ENCODE assay signal across 30 mouse cellular contexts in genomic region chr2:79901841-79902510, GRCm38 (mm10).
A peak's percentile ranks its signal among the peaks of the same experiment; 100 is the strongest.
DNase-seq lines count a peak whose midpoint lies in the region; ATAC-seq and TF ChIP-seq lines count a peak whose summit lies in the region.
"Had no signal": no experiment of that assay in that cellular context is flagged by ENCODE, and none has a peak within 500 bp of the region (broad histone marks: within the 10 kb centered on the region; RNA-seq: fewer than 3 reads in every experiment).

No protein-coding gene starts in this region.

- no peak for TF ChIP-seq POLR2A in MEL (IDR thresholded peaks at IDR 0.05; ENCODE audit: control insufficient read depth in 1 of 2, insufficient read depth in 1 of 2, low read depth in 1 of 2, low read length in 2 of 2, poor library complexity in 1 of 2)
- TF ChIP-seq POLR2A in cerebellum, adult 2 months (IDR thresholded peaks at IDR 0.05; ENCODE audit: borderline replicate concordance, insufficient read depth, low read length): no peak

- peak; percentile 52 for DNase-seq in MEL (ENCODE audit: low read depth, low spot score)
- DNase-seq in c-Kit-positive CD71-positive TER-119-negative erythroid progenitor cells, embryonic 14.5 days (ENCODE audit: low read depth): peak; percentile 22
- peak; percentile 4 for DNase-seq in liver, embryonic 13.5 days
- no peak for DNase-seq in left cerebral cortex, adult 18-20 months (ENCODE audit: low spot score in 2 of 2)
- DNase-seq in cerebellum, adult 2 months: no peak
- no peak for DNase-seq in adrenal gland, postnatal 25 days
- DNase-seq in heart, postnatal 36 days: no peak
- DNase-seq: adrenal gland, postnatal 10 days; cerebellum, adult 8-10 months; cerebellum, postnatal 25 days; heart, adult 2 months; kidney, adult 9 months; kidney, postnatal 14 days; lung, adult 18-20 months; lung, postnatal 4 days; right cerebral cortex, postnatal 4 days; thymus, adult 2 months; thymus, postnatal 4 days had no signal

- no peak for TF ChIP-seq CTCF in MEL (IDR thresholded peaks at IDR 0.05 in 2 of 3, conservative IDR thresholded peaks at IDR 0.05 in 1 of 3; ENCODE audit: control insufficient read depth in 1 of 3, insufficient read depth in 1 of 3, low read depth in 2 of 3, low read length in 3 of 3, poor library complexity in 1 of 3, severe bottlenecking in 1 of 3)
- no peak for TF ChIP-seq CTCF in cerebellum, adult 2 months (IDR thresholded peaks at IDR 0.05; ENCODE audit: borderline replicate concordance, insufficient read depth, low read depth, low read length)

- peaks cover 2 to 7% of the 10 kb centered on the region in 2 experiments; a peak in 1 of 4 replicates for H3K4me1 ChIP-seq in MEL (ENCODE audit: control insufficient read depth in 1 of 2, insufficient read depth in 2 of 2, low read length in 2 of 2)
- peaks cover 8% of the 10 kb centered on the region for H3K4me1 ChIP-seq in liver, embryonic 13.5 days (replicated peaks)
- H3K4me1 ChIP-seq in cerebellum, adult 2 months (ENCODE audit: control insufficient read depth, insufficient read depth, low read length): no peaks in the 10 kb centered on the region
- H3K4me1 ChIP-seq: limb, embryonic 12.5 days; midbrain, embryonic 10.5 days; midbrain, embryonic 15.5 days; neural tube, embryonic 12.5 days had no signal

- peak; percentile 90 for ATAC-seq in liver, embryonic 13.5 days (ENCODE audit: low read depth)
- ATAC-seq in megakaryocyte, adult 5-6 weeks (ENCODE audit: poor library complexity, severe bottlenecking): 0 out of 2 replicates have a peak, but pooled peaks have one; percentile 24
- ATAC-seq: CD4-positive, CD25-positive, alpha-beta regulatory T cell, adult 4 months; forebrain, embryonic 14.5 days; intestine, postnatal 0 days; lung, postnatal 0 days; midbrain, embryonic 15.5 days had no signal

- TF ChIP-seq RAD21 in MEL (IDR thresholded peaks at IDR 0.05; ENCODE audit: low read depth, low read length): no peak

- H3K4me3 ChIP-seq in MEL (ENCODE audit: control insufficient read depth in 1 of 2, insufficient read depth in 1 of 2, low read depth in 2 of 2, low read length in 2 of 2): no peak overlapping the region
- H3K4me3 ChIP-seq in liver, embryonic 13.5 days (replicated peaks): no peak overlapping the region
- H3K4me3 ChIP-seq in cerebellum, adult 2 months (replicated peaks; ENCODE audit: insufficient read depth, low read depth, low read length): no peak overlapping the region
- H3K4me3 ChIP-seq: heart, adult 2 months; heart, embryonic 12.5 days; limb, embryonic 12.5 days; midbrain, embryonic 10.5 days; midbrain, embryonic 15.5 days; neural tube, embryonic 12.5 days had no signal

- WGBS in liver, embryonic 13.5 days (ENCODE audit: insufficient replicate concordance): 42% methylated on average over 2 of the region's 2 CpGs
- WGBS in cerebellum, adult 2 months: 89% methylated on average over 2 of the region's 2 CpGs

- intact Hi-C loops in heart, postnatal 36 days (cut with DNase I): no loop called here

- no peak overlapping the region for H3K27ac ChIP-seq in MEL (ENCODE audit: control insufficient read depth, low read depth, low read length)
- H3K27ac ChIP-seq in liver, embryonic 13.5 days: no peak overlapping the region
- no peak overlapping the region for H3K27ac ChIP-seq in cerebellum, adult 2 months (ENCODE audit: insufficient read depth, low read length)
- H3K27ac ChIP-seq: heart, adult 2 months; hindbrain, embryonic 14.5 days; limb, embryonic 12.5 days; midbrain, embryonic 10.5 days; midbrain, embryonic 15.5 days; neural tube, embryonic 12.5 days; stomach, postnatal 0 days had no signal

- no peak overlapping the region for H3K4me2 ChIP-seq in liver, embryonic 13.5 days
- H3K4me2 ChIP-seq: heart, embryonic 12.5 days; hindbrain, embryonic 14.5 days; limb, embryonic 12.5 days; midbrain, embryonic 15.5 days; neural tube, embryonic 12.5 days had no signal

- H3K36me3 ChIP-seq in MEL (ENCODE audit: control insufficient read depth in 1 of 2, insufficient read depth in 2 of 2, low read length in 2 of 2): peaks cover 0 to 7% of the 10 kb centered on the region in 2 experiments; a peak in 2 of 4 replicates
- no peaks in the 10 kb centered on the region for H3K36me3 ChIP-seq in liver, embryonic 13.5 days
- H3K36me3 ChIP-seq: heart, embryonic 12.5 days; limb, embryonic 12.5 days; midbrain, embryonic 10.5 days; midbrain, embryonic 15.5 days; neural tube, embryonic 12.5 days had no signal

- no peaks in the 10 kb centered on the region for H3K9me3 ChIP-seq in MEL (replicated peaks; ENCODE audit: insufficient read depth, low read length)
- no peaks in the 10 kb centered on the region for H3K9me3 ChIP-seq in liver, embryonic 13.5 days (replicated peaks)
- H3K9me3 ChIP-seq: heart, embryonic 12.5 days; limb, embryonic 12.5 days; midbrain, embryonic 10.5 days; midbrain, embryonic 15.5 days; neural tube, embryonic 12.5 days had no signal

- no peak overlapping the region for H3K9ac ChIP-seq in MEL (ENCODE audit: control insufficient read depth, low read depth, low read length, poor library complexity, severe bottlenecking)
- no peak overlapping the region for H3K9ac ChIP-seq in liver, embryonic 13.5 days
- H3K9ac ChIP-seq: heart, embryonic 12.5 days; hindbrain, embryonic 14.5 days; limb, embryonic 12.5 days; midbrain, embryonic 15.5 days; neural tube, embryonic 12.5 days had no signal

- peak; percentile 82 to 90 for TF ChIP-seq EP300 in MEL (IDR thresholded peaks at IDR 0.05; ENCODE audit: low read depth in 1 of 2, low read length in 2 of 2)

- H3K79me2 ChIP-seq in MEL (ENCODE audit: control insufficient read depth, insufficient read depth, low read length, poor library complexity): no peaks in the 10 kb centered on the region

- peaks cover 0 to 6% of the 10 kb centered on the region in 2 experiments; a peak in 3 of 4 replicates for H3K27me3 ChIP-seq in MEL (ENCODE audit: control insufficient read depth in 1 of 2, insufficient read depth in 2 of 2, low read length in 2 of 2)
- no peaks in the 10 kb centered on the region for H3K27me3 ChIP-seq in liver, embryonic 13.5 days
- H3K27me3 ChIP-seq in cerebellum, adult 2 months (ENCODE audit: control insufficient read depth, insufficient read depth, low read length): no peaks in the 10 kb centered on the region
- H3K27me3 ChIP-seq: heart, embryonic 12.5 days; limb, embryonic 12.5 days; midbrain, embryonic 15.5 days; neural tube, embryonic 12.5 days had no signal

TF ChIP-seq in MEL, 35 proteins besides CTCF, POLR2A, EP300 and RAD21:
- TF ChIP-seq ZC3H11A (IDR thresholded peaks at IDR 0.05; ENCODE audit: low read depth, low read length) (no peak), TAL1 (IDR thresholded peaks at IDR 0.05; ENCODE audit: low read length) (peak; percentile 57), CHD1 (IDR thresholded peaks at IDR 0.05; ENCODE audit: low read depth, low read length) (no peak), ELF1 (IDR thresholded peaks at IDR 0.05; ENCODE audit: low read depth, low read length) (no peak), MYB (IDR thresholded peaks at IDR 0.05; ENCODE audit: low read depth, low read length) (peak; percentile 60; the same call in 1 of the 2 replicates), USF2 (IDR thresholded peaks at IDR 0.05; ENCODE audit: borderline replicate concordance in 1 of 2, insufficient read depth in 1 of 2, low read depth in 1 of 2, low read length in 2 of 2) (no peak), MEF2A (IDR thresholded peaks at IDR 0.05; ENCODE audit: extremely low read depth, insufficient replicate concordance, low read depth, low read length, poor library complexity, severe bottlenecking) (peak; percentile 99), MAFK (IDR thresholded peaks at IDR 0.05; ENCODE audit: borderline replicate concordance, low read depth, low read length) (peak; percentile 59; the same call in 1 of the 2 replicates), RCOR1 (IDR thresholded peaks at IDR 0.05; ENCODE audit: low read depth, low read length) (peak; percentile 65), UBTF (IDR thresholded peaks at IDR 0.05; ENCODE audit: borderline replicate concordance, insufficient read depth, low read depth, low read length) (no peak), POLR2AphosphoS5 (IDR thresholded peaks at IDR 0.05; ENCODE audit: borderline replicate concordance, low read depth, low read length) (no peak), SIN3A (IDR thresholded peaks at IDR 0.05; ENCODE audit: low read length) (no peak), BHLHE40 (IDR thresholded peaks at IDR 0.05; ENCODE audit: borderline replicate concordance, low read depth, low read length) (peak; percentile 31; the same call in 1 of the 2 replicates), GATA1 (IDR thresholded peaks at IDR 0.05; ENCODE audit: low read depth, low read length) (peak; percentile 78), ETS1 (IDR thresholded peaks at IDR 0.05; ENCODE audit: low read depth, low read length) (peak; percentile 88), TCF12 (IDR thresholded peaks at IDR 0.05; ENCODE audit: low read depth, low read length) (peak; percentile 94)
TF ChIP-seq in MEL: peak in this region for 9.

Comparison
In these comparisons a context has a peak if more than half of its experiments do, and no peak if none do; other contexts are left out.
1. DNase-seq: peak in MEL (single experiment), c-Kit-positive CD71-positive TER-119-negative erythroid progenitor cells, embryonic 14.5 days (single experiment) and liver, embryonic 13.5 days (single experiment); none in left cerebral cortex, adult 18-20 months (0 of 2), cerebellum, adult 2 months (0 of 2), adrenal gland, postnatal 25 days (single experiment) and heart, postnatal 36 days (0 of 2).